Mouse (Mus musculus): Measurements from ENCODE around the gene Vmn2r81.
"Not testable (repeated sequence)": the region's sequence is repeated elsewhere in the genome, so short reads cannot be mapped to it uniquely, and the experiment has no call there.

The Vmn2r81 gene

DNA sequence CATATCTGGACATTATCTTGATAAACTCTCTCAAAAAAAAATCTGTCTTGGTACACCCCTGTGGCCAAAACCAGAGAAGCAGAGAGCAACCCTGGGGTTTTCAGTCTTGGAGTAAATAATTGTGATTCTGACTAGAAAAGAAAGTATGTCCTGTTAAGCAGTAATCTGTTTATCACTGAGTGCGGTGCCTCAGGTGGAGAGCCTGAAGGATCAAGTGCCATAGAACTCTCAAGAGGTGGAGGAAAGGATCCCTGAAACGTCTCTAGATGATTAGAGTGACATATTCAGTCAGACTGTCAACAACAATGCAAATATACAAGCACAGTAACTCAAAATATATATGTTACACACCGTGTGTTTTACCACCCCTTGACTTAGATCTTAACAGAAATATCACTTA is at the start of gene Vmn2r81:
Gene Vmn2r81 (plus strand): TSS at position 301 of the 400 bp plus-strand sequence.
- DNase-seq (ENCODE audit: low spot score in 2 of 2), result not testable (repeated sequence)

DNA sequence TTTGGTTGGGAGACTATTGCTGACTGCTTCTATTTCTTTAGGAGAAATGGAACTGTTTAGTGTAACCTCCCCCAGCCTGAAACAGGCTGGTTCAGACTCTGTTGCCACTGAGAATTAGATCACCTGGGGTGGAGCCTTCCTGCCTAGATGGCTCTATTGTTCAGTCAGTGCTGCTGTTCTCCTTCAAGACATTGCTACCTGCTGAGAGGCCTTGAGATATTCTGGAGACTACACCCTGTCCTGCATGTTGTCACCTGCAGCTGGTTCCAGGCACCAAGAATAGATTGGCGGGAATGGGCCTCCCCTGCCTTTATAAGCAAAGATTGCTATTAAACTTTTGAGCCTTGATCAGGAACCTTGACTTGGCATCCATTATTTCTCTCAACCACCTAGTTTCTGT is 47.5 kb upstream of the Vmn2r81 start:
- DNase-seq (ENCODE audit: low spot score in 2 of 2), result not testable (repeated sequence)

DNA sequence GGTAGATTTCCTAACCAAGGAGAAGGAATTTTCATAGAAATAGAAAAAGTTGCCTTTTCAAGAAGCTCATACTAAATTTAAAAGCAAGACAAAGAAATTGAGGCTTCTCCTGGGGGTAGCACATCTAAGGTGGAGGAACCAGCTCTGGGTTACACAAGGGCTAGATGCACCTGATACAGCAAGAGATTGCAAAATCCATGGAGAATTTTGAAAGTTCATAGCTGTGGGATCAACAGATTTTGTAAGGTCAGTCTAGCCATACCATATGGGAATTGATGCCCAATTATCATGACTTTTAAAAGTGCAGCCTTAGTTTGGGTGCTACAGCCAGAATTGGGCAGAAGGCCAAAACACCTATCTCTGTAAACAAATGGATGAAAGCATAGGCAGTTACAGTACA is 27.1 kb upstream of the Vmn2r81 start:
- DNase-seq (ENCODE audit: low spot score in 2 of 2), result no peak

DNA sequence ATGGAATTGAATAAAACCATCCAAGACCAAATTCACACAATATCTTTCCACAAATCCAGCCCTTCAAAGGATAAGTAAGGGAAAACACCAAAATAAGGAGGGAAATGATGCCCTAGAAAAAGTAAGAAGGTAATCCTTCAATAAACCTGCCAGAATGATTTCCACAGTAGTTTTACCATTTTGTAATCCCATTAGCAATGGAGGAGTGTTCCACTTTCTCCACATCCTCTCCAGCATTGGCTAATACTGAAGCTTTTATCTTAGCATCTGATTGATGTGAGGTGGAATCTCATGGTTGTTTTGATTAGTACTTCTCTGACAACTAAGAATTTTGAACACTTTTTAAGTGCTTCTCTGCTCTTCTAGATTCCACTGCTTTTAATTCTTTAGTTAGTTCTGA is 25.9 kb upstream of the Vmn2r81 start:
- DNase-seq (ENCODE audit: low spot score in 2 of 2), result no peak

DNA sequence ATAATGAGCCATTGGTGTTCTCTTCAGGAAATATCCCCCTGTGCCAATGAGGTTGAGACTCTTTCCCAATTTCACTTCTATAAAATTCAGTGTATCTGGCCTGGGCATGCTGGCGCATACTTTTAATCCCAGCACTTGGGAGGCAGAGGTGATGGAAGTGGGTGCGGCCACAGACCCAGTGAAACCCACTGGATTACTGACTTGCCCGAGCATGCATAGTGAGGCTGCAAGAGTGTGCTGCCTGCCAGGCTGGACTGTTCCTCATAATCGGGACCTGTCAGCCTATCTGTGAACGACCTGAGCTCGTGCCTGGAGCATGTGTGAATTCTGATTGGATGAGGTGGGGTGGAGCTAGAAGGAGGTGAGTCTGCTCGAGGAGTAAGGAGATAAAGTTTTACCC is 25.3 kb upstream of the Vmn2r81 start:
- DNase-seq (ENCODE audit: low spot score in 2 of 2), result no peak

DNA sequence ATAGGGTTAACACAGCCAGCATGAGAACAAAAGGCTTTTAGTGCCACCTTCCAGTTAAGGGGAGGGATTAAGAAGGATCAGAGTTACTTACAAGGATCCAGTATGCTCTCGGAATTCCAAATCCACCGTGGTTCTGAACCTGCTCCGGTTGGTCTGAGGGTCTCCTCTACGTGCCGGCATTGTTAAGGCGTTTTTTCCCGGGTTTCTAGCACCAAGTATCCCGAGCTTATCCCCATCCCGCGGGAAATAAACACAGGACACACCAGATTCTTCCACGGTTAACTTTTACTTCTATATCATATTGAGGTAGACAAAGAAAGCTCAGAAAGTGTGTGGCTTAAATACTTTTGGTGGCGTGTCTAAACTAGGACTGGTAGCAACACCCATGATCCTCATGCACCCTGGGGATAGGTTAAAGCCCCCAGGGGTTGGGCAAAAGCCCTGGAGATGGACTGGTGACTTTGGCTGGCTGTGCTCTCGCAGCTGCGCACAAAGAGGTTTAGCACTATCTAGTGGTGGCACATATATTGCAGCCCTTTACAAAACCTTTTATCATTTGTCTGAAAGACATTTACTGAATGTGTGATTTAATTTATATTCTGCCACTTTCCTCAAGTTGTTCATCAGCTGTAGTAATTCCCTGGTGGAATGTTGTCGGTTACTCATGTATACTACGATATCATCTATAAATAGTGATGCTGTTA is 74.7 kb downstream of the Vmn2r81 start:
- DNase-seq (ENCODE audit: low spot score in 2 of 2), result not testable (repeated sequence)

DNA sequence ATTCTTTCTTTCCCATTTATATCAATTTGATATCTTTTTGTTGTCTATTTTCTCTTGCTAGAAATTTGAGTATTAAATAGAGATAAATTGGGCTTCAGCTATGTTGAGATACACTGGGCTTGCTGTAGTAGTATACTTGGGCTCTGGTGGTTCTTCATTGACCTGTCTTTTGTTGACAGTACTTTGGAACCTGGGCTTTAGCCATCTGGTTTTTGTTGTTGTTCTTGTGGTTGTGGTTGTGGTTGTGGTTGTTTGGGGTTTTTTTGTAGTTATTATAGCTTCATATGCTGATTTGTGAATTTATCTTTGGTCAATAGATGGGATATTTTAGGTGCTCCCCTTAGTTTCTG is 75.2 kb downstream of the Vmn2r81 start:
- DNase-seq (ENCODE audit: low spot score in 2 of 2), result no peak
